Mouse (Mus musculus) limb, embryonic 11.5 days (tissue): ENCODE measurements at regions not wholly inside any gene's neighbourhood (a gene's known extent, or its start where the extent isn't known, plus 50 kb on each side); places are given as distances from the start of the nearest gene placed in this dataset.
"Not testable (repeated sequence)": the region's sequence is repeated elsewhere in the genome, so short reads cannot be mapped to it uniquely, and the experiment has no call there.

Experiments used
- ATAC-seq: fragments of 200-750 bp; cut with Nextera tagmentation; 2 replicates; pipeline ENCODE4 v1.8.0; 2017; ENCODE audit warnings: low read depth; ENCODE audit not compliant: insufficient number of reproducible peaks, low FRiP score, low TSS enrichment
- DNase-seq: peaks from one replicate; pipeline ENCODE4 v3.0.0-alpha.2; 2015; ENCODE audit warnings: low spot score
- H3K27ac ChIP-seq: fragments of 300-500 bp; sonication (generic); replicated peaks from 2 replicates; pipeline ENCODE4 v1.5.1; 2014; ENCODE audit warnings: low read depth, mild to moderate bottlenecking, low read length
- H3K27me3 ChIP-seq: fragments of 300-500 bp; sonication (generic); 2 replicates; pipeline ENCODE4 v1.6.1; 2014; ENCODE audit warnings: mild to moderate bottlenecking, low read length, mixed read lengths; ENCODE audit not compliant: control insufficient read depth, insufficient read depth
- H3K36me3 ChIP-seq: fragments of 300-500 bp; sonication (generic); 2 replicates; pipeline ENCODE4 v1.6.1; 2014; ENCODE audit warnings: mild to moderate bottlenecking, low read length, moderate library complexity, mixed read lengths; ENCODE audit not compliant: control insufficient read depth, insufficient read depth
- H3K4me1 ChIP-seq: fragments of 300-500 bp; sonication (generic); 2 replicates; pipeline ENCODE4 v1.6.1; 2014; ENCODE audit warnings: low read length, mixed read lengths; ENCODE audit not compliant: control insufficient read depth, insufficient read depth
- H3K4me2 ChIP-seq: fragments of 300-500 bp; sonication (generic); 2 replicates; pipeline ENCODE4 v1.6.1; 2014; ENCODE audit warnings: low read depth, mild to moderate bottlenecking, moderate library complexity; ENCODE audit not compliant: severe bottlenecking
- H3K4me3 ChIP-seq: fragments of 300-500 bp; sonication (generic); 2 replicates; pipeline ENCODE4 v1.5.1; 2014; ENCODE audit warnings: low read depth, low read length
- H3K9ac ChIP-seq: fragments of 300-500 bp; sonication (generic); 2 replicates; pipeline ENCODE4 v1.6.1; 2014; ENCODE audit warnings: mild to moderate bottlenecking, low read length
- H3K9me3 ChIP-seq: fragments of 300-500 bp; sonication (generic); 2 replicates; pipeline ENCODE4 v1.6.1; 2016; ENCODE audit warnings: low read length; ENCODE audit not compliant: control insufficient read depth
- WGBS: fragments of 180-500 bp; shearing (Covaris S2); extraction: QIAGEN DNeasy Blood & Tissue Kit; methylation state at CpG from one replicate; pipeline ENCODE4 v1.1.7; 2014; 5-methylcytosine and 5-hydroxymethylcytosine counted together

GRCm38 (mm10) chr14:53545351-53545750 lies 708.6 kb downstream of the Dad1 start:
- Histone ChIP-seq H3K9me3 (no peaks in the 10 kb centered on the region), H3K9ac (no peak overlapping the region), H3K4me2 (no peak overlapping the region), H3K27ac (no peak overlapping the region), H3K4me1 (no peaks in the 10 kb centered on the region), H3K4me3 (no peak overlapping the region), H3K36me3 (no peaks in the 10 kb centered on the region), H3K27me3 (no peaks in the 10 kb centered on the region)
- DNase-seq (no peak), ATAC-seq (no peak)
- 76% methylated on average over 5 of the region's 5 CpGs for WGBS

DNA sequence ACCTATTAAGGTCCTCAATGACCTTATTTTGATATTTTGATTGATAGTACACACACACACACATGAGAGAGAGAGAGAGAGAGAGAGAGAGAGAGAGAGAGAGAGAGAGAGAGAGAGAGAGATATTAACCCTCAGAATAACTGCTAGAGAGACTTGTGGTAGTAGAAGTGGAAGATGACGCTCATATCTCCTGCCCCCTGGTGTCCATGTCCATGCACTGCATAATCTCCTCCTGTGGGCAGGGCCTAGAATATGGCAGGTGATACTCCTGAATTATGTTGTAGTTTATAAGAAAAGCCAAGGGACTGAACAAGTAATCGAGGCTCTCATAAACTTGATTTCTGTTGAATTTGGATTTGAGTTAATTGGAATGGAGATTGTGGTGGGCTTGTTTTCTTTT lies 712.3 kb downstream of the Dad1 start:
- H3K27me3 ChIP-seq, H3K4me1 ChIP-seq, H3K9me3 ChIP-seq, H3K9ac ChIP-seq, ATAC-seq, H3K36me3 ChIP-seq, H3K27ac ChIP-seq, H3K4me2 ChIP-seq, H3K4me3 ChIP-seq: not testable (repeated sequence)
- DNase-seq, result peak; percentile 21
- 56% methylated on average over 2 of the region's 2 CpGs for WGBS

GRCm38 (mm10) chr14:53537895-53538294 lies 716.0 kb downstream of the Dad1 start:
- DNase-seq, result peak; percentile 22
- not testable (repeated sequence) for H3K4me3 ChIP-seq, H3K9ac ChIP-seq, H3K4me1 ChIP-seq, H3K4me2 ChIP-seq, ATAC-seq, H3K27ac ChIP-seq, H3K36me3 ChIP-seq, H3K9me3 ChIP-seq, H3K27me3 ChIP-seq
- 61% methylated on average over 7 of the region's 7 CpGs for WGBS

GRCm38 (mm10) chr14:53523430-53523829 lies 730.5 kb downstream of the Dad1 start:
- no CpG with 5 or more reads among the region's 3 CpGs for WGBS
- H3K4me2 ChIP-seq, H3K27ac ChIP-seq, H3K9me3 ChIP-seq, ATAC-seq, H3K9ac ChIP-seq, H3K36me3 ChIP-seq, H3K4me3 ChIP-seq, H3K4me1 ChIP-seq, H3K27me3 ChIP-seq, DNase-seq: not testable (repeated sequence)

- ATAC-seq, DNase-seq, H3K4me1 ChIP-seq, H3K4me3 ChIP-seq, H3K4me2 ChIP-seq, H3K27me3 ChIP-seq, H3K27ac ChIP-seq, H3K9me3 ChIP-seq, H3K36me3 ChIP-seq, H3K9ac ChIP-seq: not testable (repeated sequence)
- no CpG with 5 or more reads among the region's 1 CpGs for WGBS
Observed at GRCm38 (mm10) chr14:53518954-53519353, 735.0 kb downstream of the Dad1 start.

DNA sequence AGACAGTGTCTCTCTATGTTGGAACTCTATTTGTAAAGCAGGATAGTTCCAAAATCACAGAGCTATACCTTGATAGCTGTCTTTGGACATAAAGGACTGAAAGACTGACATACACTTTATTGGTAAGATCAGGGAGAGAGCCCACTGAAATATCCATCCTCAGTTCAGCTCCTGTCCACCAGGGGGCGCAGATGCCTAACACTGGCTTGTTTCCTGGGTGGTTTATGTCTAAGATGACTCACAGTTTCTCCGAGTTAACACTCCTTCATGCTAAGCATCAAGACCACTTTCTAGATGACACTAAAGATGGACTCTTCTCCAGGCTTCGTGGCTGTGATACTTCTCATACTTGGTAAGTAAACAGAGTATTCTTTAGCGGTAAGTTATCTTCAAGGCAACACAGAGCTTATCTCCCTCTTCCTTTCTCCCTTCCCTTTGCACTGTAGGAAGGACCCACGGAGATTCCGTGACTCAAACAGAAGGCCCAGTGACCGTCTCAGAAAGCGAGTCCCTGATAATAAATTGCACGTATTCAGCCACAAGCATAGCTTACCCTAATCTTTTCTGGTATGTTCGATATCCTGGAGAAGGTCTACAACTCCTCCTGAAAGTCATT lies 737.2 kb downstream of the Dad1 start:
- no CpG with 5 or more reads among the region's 10 CpGs for WGBS
- H3K4me3 ChIP-seq, result not testable (repeated sequence)

GRCm38 (mm10) chr14:53505389-53505788 lies 748.5 kb downstream of the Dad1 start:
- not testable (repeated sequence) for H3K4me2 ChIP-seq, H3K9me3 ChIP-seq, H3K27me3 ChIP-seq, H3K9ac ChIP-seq, H3K4me3 ChIP-seq, H3K4me1 ChIP-seq, H3K36me3 ChIP-seq, ATAC-seq, H3K27ac ChIP-seq
- DNase-seq, result peak; percentile 36
- 60% methylated on average over 1 of the region's 2 CpGs for WGBS

More for the DNA sequence above, 737.2 kb downstream of the Dad1 start:
- H3K27me3 ChIP-seq, H3K36me3 ChIP-seq, H3K4me1 ChIP-seq, H3K9me3 ChIP-seq, DNase-seq, H3K4me2 ChIP-seq, H3K9ac ChIP-seq, ATAC-seq, H3K27ac ChIP-seq: not testable (repeated sequence)

DNA sequence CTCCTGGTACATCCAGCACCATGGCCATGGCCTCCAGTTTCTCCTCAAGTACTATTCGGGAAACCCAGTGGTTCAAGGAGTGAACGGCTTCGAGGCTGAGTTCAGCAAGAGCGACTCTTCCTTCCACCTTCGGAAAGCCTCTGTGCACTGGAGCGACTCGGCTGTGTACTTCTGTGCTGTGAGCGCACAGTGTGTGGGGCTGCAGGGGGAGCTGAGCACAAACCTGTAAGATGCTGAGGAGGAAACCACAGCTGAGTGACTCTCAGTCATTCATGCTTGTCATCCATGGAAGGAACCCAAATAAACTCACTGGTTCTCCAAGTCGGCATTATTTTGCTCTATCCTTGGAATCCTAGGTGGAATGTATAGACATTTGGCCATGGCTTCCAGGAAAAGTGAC lies 765.5 kb downstream of the Dad1 start:
- not testable (repeated sequence) for H3K9me3 ChIP-seq, H3K27ac ChIP-seq, H3K36me3 ChIP-seq, H3K4me1 ChIP-seq, H3K27me3 ChIP-seq, DNase-seq, H3K9ac ChIP-seq, H3K4me3 ChIP-seq, H3K4me2 ChIP-seq, ATAC-seq
- WGBS, result 94% methylated on average over 8 of the region's 9 CpGs

- not testable (repeated sequence) for H3K27me3 ChIP-seq, DNase-seq, ATAC-seq, H3K36me3 ChIP-seq, H3K4me3 ChIP-seq, H3K27ac ChIP-seq, H3K4me1 ChIP-seq, H3K9me3 ChIP-seq, H3K9ac ChIP-seq, H3K4me2 ChIP-seq
- WGBS, result 21% methylated on average over 5 of the region's 5 CpGs
Observed at GRCm38 (mm10) chr14:53487611-53488010, 766.3 kb downstream of the Dad1 start.
